Mouse (Mus musculus) G1E (cell line): ENCODE results near the gene Sorcs2.

Source experiments
- CTCF ChIP-seq: IDR thresholded peaks from 2 replicates; pipeline ENCODE4 v1.5.1; 2012; ENCODE audit warnings: low read depth, low read length, inconsistent platforms, mixed read lengths
- GATA1 ChIP-seq: IDR thresholded peaks from 2 replicates; pipeline ENCODE4 v1.6.1; 2012; ENCODE audit warnings: borderline replicate concordance, low read length, inconsistent platforms, mixed read lengths

GRCm38 (mm10) chr5:36108339-36108887, 289.5 kb downstream of the Sorcs2 start:
- TF ChIP-seq CTCF = no peak
- TF ChIP-seq GATA1 = no peak
